Mouse (Mus musculus) ES-Bruce4 (cell line): ENCODE measurements around the gene Bin2. TPM values are rescaled to one million over a fixed set of nuclear protein-coding genes. Genes with fewer than 3 reads are reported as not detected.
A peak's percentile ranks its signal among the peaks of the same experiment; 100 is the strongest.
"Not testable (repeated sequence)": the region's sequence is repeated elsewhere in the genome, so short reads cannot be mapped to it uniquely, and the experiment has no call there.

Experiments used
- H3K27ac ChIP-seq: 2 replicates; pipeline ENCODE4 v1.5.1; 2012; ENCODE audit warnings: low read length, inconsistent platforms; ENCODE audit not compliant: insufficient read depth
- H3K27me3 ChIP-seq: 2 replicates; pipeline ENCODE4 v1.6.1; 2012; ENCODE audit warnings: mild to moderate bottlenecking, low read length, inconsistent platforms; ENCODE audit not compliant: control insufficient read depth, poor library complexity, insufficient read depth, severe bottlenecking
- H3K36me3 ChIP-seq: 2 replicates; pipeline ENCODE4 v1.6.1; 2012; ENCODE audit warnings: inconsistent platforms, mild to moderate bottlenecking, low read length, moderate library complexity; ENCODE audit not compliant: control insufficient read depth, poor library complexity, insufficient read depth, severe bottlenecking
- H3K4me1 ChIP-seq: one replicate; pipeline ENCODE4 v1.8.1; 2011; ENCODE audit warnings: low read length; ENCODE audit not compliant: control insufficient read depth, insufficient read depth
- H3K4me3 ChIP-seq: 2 replicates; pipeline ENCODE4 v1.5.1; 2011; ENCODE audit warnings: low read depth, mild to moderate bottlenecking, low read length
- H3K9ac ChIP-seq: 2 replicates; pipeline ENCODE4 v1.6.1; 2012; ENCODE audit warnings: low read depth, mild to moderate bottlenecking, inconsistent platforms; ENCODE audit not compliant: poor library complexity, severe bottlenecking
- H3K9me3 ChIP-seq: replicated peaks from 2 replicates; pipeline ENCODE4 v1.6.1; 2012; ENCODE audit warnings: mild to moderate bottlenecking, low read length, inconsistent platforms; ENCODE audit not compliant: control insufficient read depth, poor library complexity, insufficient read depth, severe bottlenecking
- CTCF ChIP-seq: IDR thresholded peaks from one replicate; pipeline ENCODE4 v1.8.1; 2011; ENCODE audit warnings: low read depth, low read length
- EP300 ChIP-seq: IDR thresholded peaks from 2 replicates; pipeline ENCODE4 v1.6.1; 2011; ENCODE audit warnings: low read depth, low read length; ENCODE audit not compliant: insufficient read depth
- POLR2A ChIP-seq: IDR thresholded peaks from one replicate; pipeline ENCODE4 v1.8.1; 2011; ENCODE audit warnings: low read length; ENCODE audit not compliant: insufficient read depth
- polyA plus RNA-seq: library from polyadenylated mRNA; stranded (reverse); fragments of >200 nt; gene quantifications from 2 replicates; pipeline ENCODE4 v1.2.4, GENCODE M21; 2011; ENCODE audit warnings: low read depth; ENCODE audit not compliant: missing spikeins, insufficient read depth, insufficient read length

Bin2 gene
- polyA plus RNA-seq, 1 experiment, result 30.0 TPM

DNA sequence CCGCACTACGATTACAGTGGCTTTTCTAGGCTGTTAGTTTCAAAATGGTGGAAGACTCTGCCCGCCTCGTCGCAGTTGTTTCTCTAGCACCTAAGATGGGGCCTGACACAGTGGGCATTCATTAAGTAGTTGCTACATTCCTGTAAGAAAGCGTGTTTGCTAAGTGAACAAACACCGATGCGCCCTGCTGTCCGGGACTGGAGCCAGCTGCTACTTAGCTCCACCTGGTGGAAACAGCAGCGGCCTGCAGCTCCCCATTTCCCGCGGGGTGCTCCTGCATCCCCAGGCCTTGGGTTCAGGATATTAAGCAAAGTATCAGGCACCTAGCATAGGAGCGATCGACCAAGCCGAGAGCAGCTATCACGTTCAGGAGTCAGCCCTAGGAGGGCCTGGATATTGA is 55.8 kb downstream of the Bin2 start:
- Histone ChIP-seq H3K36me3 (peaks cover 9% of the 10 kb centered on the region), H3K27ac (0 out of 2 replicates have a peak overlapping the region, but pooled peaks have one; percentile 1), H3K4me3 (peak overlapping the region; percentile 49), H3K9me3 (no peaks in the 10 kb centered on the region), H3K9ac (peak overlapping the region; percentile 24; the same call in 1 of the 2 replicates), H3K4me1 (peaks cover 1% of the 10 kb centered on the region), H3K27me3 (no peaks in the 10 kb centered on the region)
- TF ChIP-seq CTCF (peak; percentile 84), EP300 (0 out of 2 replicates have a peak, but pooled peaks have one; percentile 8), POLR2A (no peak)

DNA sequence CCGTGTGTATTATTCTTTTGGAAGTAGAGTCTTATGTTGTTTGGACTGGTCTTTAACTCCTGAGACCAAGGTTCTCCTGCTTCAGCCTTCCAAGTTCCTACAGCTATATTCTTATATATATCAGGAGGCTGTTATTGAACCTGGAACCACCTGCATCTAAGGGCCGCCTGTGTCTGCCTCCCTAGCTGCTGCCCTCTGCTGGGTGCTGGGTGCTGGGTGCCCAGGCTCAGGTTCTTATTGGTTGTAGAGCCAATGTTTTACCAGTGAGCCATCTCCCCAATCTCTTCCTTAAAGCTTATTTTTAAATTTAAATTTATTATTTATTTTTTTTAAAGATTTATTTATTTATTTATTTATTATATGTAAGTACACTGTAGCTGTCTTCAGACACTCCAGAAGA is 56.9 kb downstream of the Bin2 start:
- Histone ChIP-seq H3K27me3 (no peaks in the 10 kb centered on the region), H3K27ac (no peak overlapping the region), H3K4me3 (no peak overlapping the region), H3K9me3 (no peaks in the 10 kb centered on the region), H3K4me1 (peaks cover 1% of the 10 kb centered on the region), H3K9ac (no peak overlapping the region), H3K36me3 (peaks cover 2% of the 10 kb centered on the region; the same call in 1 of the 2 replicates)
- no peak for TF ChIP-seq POLR2A
- peak; percentile 58 for TF ChIP-seq CTCF

DNA sequence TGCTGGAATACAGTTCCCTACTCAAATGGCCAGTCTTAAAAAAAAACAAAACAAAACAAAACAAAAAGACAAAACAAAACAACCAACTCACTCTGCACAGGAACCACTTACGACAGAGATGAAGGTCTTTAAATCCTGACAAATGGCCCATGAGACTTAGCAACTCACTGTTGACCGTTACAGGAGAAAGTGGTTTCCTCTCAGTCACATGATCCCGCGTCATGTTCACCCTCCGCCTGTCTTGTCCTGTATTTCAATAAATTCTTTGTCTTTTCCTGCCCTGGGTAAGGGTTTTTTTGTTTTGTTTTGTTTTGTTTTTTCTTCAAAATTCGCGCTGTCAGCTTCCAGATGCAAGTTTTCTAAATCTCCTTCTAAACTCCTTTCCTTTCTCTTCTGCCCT is 57.4 kb downstream of the Bin2 start:
- Histone ChIP-seq H3K27ac (no peak overlapping the region), H3K4me1 (peaks cover 1% of the 10 kb centered on the region), H3K36me3 (0 out of 2 replicates have a peak, but pooled peaks cover under 1% of the 10 kb centered on the region), H3K9me3 (no peaks in the 10 kb centered on the region), H3K9ac (no peak overlapping the region), H3K4me3 (no peak overlapping the region), H3K27me3 (no peaks in the 10 kb centered on the region)
- TF ChIP-seq EP300 (no peak), POLR2A (no peak), CTCF (no peak)

GRCm38 (mm10) chr15:100606677-100607076 is 62.7 kb downstream of the Bin2 start:
- not testable (repeated sequence) for H3K36me3 ChIP-seq, H3K9ac ChIP-seq, H3K27ac ChIP-seq, H3K27me3 ChIP-seq, H3K9me3 ChIP-seq, H3K4me1 ChIP-seq, H3K4me3 ChIP-seq

DNA sequence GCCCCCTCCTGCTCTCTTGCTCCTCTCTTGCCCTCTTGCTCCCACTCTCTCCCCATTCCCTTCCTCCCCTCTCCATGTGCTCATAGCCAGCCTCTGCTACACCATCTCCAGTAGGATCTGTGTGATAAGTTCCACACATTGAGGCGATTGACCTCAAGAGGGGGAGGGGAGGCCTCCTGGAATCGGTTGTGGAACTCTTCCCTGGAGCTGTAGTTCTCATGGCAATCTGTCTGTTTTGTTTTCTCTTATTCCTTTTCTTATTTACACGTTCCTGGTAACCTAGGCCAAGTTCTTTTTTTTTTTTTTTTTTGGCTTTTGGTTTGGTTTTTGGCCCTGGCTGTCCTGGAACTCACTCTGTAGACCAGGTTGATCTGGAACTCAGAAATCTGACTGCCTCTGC is 67.7 kb downstream of the Bin2 start:
- H3K9me3 ChIP-seq, result no peaks in the 10 kb centered on the region
- no peaks in the 10 kb centered on the region for H3K36me3 ChIP-seq
- H3K4me1 ChIP-seq, result no peaks in the 10 kb centered on the region
- peaks cover 15% of the 10 kb centered on the region for H3K27me3 ChIP-seq
- no peak overlapping the region for H3K27ac ChIP-seq
- H3K4me3 ChIP-seq, result no peak overlapping the region
- no peak overlapping the region for H3K9ac ChIP-seq
- TF ChIP-seq CTCF (no peak), EP300 (no peak), POLR2A (no peak)

DNA sequence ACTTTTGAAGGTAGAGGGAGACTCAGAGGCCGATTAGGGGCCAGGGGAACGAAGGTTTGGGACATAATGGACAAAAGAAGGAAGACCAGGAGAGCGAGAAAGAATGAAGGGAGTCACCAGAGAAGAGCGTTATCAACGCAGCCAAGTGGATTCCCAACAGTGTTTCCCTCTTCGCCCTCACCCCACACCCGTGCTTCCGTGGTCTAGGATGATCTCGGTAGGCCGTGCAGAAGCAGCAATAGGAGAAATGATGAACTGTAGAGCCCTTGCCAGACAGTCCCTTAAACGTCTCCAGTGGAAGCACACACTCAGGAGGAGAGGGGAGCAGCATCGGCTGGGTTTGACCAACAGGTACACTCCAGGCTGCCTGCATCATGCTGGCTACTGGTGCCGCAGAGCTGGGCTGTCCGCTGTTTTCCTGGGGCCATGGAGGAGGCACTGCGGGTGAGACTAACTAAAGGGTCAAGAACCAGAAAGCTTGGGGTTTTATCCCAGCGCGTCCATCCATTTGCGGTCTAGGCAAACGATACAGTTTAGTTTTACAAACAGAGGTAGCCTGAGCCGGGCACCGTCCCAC is 68.6 kb downstream of the Bin2 start:
- Histone ChIP-seq H3K9ac (no peak overlapping the region), H3K27me3 (peaks cover 15% of the 10 kb centered on the region), H3K27ac (no peak overlapping the region), H3K4me1 (no peaks in the 10 kb centered on the region), H3K9me3 (no peaks in the 10 kb centered on the region), H3K4me3 (no peak overlapping the region), H3K36me3 (no peaks in the 10 kb centered on the region)
- no peak for TF ChIP-seq CTCF
- no peak for TF ChIP-seq POLR2A
- no peak for TF ChIP-seq EP300
